Mouse (Mus musculus): Measurements from ENCODE around the gene Arl16.
A peak's percentile ranks its signal among the peaks of the same experiment; 100 is the strongest.

Gene Arl16

DNA sequence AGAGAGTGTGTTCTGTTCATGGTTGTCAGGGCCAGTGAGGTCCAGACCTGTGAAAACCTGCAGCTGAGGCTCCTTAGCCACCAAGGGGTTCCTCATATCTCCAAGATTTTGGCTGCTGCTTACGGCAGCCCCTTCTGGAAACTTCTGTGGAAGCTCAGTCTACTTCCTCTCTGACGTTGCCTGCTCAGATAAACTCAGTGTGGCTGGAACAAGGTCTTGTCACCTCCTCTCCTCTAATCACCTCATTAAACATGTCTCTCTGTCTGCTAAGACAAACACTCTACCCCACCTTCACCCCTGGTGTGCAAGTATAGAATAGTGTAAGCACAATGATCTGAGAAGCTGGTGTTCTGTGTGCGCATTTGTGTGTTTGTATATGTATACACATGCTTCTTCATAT is 21.9 kb downstream of the Arl16 start:
- DNase-seq (ENCODE audit: low spot score) = no peak

DNA sequence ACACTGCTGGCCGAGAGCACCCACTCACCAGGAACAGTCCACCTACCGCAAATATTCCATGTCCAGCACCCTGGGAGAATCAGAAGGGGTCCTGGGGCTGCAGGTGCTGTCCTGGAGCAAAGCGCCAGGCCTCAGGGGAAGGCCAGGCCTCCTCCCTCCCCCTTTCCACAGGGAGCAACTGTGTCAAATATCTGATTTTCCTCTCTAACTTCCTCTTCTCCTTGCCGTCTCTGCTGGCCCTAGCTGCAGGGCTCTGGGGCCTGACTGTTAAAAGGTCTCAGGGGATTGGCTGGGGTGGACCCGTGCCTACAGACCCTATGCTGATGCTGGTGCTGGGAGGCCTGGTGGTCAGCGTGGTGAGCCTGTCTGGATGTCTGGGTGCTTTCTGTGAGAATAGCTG is 23.3 kb downstream of the Arl16 start:
- DNase-seq (ENCODE audit: low spot score) = no peak

DNA sequence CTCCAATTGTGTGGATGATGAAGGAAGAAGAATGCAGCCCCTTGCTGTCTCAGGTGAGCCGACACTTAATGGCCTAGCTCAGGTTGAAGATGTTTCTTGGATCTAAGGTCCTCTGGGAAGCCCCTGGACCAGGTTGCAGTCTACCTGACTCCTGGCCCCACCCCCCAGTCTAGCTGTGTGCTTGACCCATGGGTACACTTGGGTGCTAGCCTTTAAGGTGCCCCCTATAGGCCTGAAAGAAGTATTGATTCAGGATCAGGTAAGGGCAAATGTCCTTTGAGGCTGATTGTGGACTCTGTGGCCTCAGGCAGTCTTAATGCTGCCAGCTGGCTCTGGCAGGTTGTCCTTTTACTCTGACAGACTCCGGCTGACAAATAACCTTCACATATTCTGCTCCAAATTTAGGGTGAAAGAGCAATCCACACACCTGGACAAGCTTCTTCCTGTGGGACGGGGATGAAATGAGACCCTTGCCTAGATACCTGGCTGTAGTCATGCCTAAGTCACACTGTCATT is 24.6 kb downstream of the Arl16 start:
- DNase-seq (ENCODE audit: low spot score) = no peak

DNA sequence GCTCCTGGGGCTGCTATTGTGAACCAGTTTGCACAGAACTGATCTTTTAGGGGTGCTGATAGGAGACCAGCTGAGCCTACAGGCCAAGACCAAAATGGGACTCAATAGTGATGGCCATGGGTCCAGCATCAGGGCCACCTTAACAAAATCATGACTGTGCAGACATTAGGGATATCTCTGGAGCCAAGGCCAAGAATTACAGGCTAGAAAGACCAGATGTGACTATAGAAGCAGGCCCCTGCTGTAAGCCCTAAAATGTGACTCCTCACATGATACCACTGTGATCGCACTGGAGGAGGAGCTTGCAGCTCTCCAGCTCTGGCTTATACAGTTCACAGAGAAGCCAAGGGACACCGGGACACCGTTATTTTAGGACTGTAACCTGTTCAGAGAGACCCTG is 25.1 kb downstream of the Arl16 start, which contains the start of gene Tspan10:
Tspan10 (plus strand) TSS at position 301 of the 400 bp plus-strand sequence.
- DNase-seq (ENCODE audit: low spot score) = no peak

DNA sequence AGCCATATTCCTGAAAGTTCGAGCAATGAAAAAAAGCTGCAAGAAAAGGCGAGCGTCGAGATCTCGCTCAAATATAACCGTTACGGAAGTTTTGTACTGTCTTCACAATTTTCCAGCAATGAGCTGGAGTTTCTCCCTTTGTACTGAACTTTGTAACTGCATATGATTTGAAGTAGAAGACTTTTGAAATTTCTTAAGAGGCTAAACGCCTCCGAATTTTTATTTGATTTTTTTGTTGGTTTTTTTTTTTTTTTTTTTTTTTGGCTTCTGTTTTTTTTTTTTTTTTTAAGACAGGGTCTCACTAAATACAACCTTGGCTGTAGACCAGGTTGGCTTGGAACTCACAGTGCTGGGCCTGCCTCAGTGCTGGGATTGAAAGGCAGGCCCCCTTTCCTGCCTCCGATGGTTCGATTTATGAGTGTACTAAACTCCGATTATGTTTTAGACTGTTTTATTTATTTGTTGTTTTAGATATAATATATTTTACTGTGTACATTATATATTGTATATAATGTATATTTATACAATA is 29.5 kb downstream of the Arl16 start:
- DNase-seq (ENCODE audit: low spot score) = no peak

DNA sequence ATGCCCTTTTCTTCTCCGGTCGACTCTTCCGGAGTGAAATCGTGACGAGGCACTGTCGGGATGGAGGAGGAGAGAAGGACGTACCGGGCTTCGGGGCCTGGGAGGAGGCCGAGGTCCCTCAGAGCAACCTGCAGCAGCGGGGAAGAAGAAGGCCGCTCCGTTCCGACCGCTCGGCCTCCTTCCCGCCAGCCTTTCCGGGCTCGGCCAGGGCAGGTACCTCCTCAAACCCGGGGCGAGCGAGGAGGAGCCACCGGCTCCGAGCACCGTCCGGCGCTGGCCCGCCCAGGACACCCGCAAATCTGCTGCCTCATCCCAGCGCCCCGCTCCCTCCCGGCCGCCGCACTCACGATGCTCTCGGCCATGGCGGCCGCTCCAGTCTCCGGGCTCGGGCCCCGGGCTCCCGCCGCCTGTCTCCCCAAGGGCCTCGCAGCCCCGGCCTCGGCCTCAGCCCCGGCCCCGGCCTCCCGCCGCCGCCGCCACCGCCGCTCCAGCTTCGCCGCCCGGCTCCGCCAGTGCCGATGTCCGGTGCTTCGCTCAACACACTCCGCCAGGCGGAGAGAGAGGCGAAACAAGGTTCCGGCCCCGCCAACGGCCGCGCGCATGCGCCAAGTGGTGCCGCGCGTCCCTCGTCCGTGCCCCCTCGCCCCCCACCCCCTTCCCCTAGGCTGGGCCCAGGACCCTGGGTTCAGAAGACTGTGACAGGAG is 30.1 kb downstream of the Arl16 start, which contains the start of gene Nploc4:
Nploc4 (minus strand) TSS at position 557 of the 705 bp plus-strand sequence.
- DNase-seq (ENCODE audit: low spot score) = peak; percentile 82

DNA sequence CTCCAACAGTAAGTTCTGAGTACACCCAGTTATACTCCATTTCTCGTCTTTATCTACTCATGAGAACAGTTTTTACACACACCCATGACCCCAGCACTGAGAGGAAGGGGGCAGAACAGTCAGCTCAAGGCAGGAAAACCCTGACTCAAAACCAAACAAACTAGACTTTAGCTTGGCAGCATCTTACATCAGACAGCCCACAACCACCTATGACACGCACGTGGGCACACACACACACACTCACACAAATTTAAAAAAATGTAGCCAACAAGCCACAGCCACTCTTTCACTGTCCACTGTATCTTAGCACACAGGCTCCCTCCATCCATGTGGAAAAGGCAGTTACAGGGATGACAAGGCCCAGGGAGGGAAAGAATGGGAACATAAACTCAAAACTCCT is 40.7 kb downstream of the Arl16 start:
- no peak for DNase-seq (ENCODE audit: low spot score)

DNA sequence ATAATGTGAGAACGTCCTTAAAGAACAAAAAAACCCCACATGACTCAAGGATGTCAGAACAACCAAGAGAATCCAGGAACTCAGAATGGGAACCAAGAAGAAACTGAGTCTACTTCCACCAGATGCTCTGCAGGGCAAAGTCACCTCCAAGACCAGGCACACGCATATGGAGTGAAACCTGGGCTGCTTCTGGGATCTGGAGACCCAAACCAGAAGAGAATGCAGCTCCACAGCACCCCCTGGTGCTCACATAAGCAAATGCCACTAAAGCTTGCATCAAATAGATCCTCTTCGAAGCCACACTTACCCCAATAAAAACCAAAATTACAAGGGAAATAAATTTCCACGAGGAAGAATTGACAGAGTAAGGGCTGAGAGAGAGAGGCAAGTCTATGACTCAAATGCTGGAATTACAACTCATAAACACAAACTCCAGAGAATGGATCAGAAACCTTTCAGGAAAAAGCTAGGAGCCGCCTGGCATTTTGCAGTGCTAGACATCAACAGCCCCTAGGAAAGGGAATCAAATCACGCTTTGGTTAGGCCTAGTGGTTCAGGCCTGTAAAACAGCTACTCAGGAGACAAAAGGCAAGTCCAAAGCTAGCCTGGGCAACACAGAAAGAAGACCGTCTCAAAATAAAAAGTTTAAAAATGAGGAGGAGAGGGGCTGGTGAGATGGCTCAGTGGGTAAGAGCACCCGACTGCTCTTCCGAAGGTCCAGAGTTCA is 43.7 kb downstream of the Arl16 start:
- DNase-seq (ENCODE audit: low spot score) = peak; percentile 46

DNA sequence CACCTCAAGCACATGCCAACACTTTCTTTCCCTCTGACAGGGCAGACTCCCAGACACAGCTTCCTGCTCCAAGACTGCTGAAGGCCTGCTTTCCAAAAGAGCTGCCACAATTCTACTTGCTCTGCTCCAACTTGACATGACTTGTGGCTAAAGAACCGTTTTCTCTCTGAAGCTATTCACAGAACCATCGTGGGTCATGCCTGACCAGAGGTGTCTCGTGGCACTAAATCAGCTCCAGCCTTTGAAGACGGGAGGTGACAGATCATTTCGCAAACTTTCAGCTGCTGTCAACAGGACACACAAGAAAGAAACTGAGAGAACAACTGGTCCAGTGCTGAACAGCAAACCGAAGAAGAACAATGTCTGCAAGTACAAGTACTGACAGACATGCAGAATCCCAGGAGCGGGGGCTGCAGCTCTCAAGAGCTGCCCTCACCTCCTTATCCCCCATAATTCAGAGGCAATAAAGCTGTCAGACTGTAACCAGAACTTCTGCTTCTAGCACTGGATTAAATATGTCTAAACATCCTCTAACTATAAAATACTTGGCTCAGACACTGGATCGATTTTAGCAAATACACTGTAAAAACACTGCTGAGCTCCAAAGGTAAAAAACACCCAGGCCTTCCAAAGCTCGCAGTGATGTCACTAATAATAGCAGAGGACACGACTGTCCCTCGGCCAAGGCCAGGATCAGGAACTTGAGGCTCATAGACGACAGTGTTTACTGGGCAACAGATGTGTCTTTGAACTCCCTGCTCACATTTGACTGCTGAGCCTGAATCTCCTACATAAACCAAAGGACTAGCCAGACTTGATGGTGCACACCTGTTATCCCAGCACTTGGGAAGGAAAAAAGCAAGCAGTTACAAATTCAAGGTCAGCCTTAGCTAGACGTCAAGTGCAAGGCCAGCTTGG is 44.5 kb downstream of the Arl16 start:
- DNase-seq (ENCODE audit: low spot score) = no peak

DNA sequence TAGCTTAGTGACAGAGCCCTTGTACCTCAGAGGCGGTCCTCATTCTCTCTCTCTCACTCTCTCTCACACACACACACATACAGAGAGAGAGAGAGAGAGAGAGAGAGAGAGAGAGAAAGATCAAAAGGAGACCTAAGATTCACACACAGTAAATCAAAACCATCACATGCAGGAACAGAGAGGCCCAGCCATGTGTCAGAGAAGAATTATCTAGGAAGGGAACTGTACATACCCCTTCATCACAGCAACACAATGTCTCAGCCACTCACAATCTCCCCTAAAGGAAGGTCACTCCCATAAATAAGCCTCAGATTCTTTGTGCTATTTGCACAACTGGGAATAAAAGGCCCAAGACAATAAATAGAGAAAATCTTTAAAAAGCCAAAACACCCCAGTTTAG is 48.8 kb downstream of the Arl16 start:
- no peak for DNase-seq (ENCODE audit: low spot score)

DNA sequence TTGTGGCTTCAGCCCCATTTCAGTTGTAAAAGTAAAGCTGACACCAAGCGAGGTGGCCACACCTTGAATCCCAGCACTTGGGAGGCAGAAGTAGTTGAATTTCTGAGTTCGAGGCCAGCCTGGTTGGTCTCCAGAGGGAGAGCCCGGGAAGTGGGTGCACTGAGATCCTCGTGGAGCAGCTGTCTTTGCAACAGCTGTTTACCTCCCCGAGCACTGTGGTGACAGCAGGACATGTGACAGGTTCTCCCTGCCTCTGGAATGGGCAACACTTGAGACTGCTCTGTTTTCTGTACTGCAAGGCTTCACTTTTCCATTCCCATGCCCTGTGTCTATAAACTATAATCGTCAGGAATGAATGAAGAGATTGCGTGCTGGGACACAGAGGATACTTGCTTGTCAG is 49.6 kb downstream of the Arl16 start:
- no peak for DNase-seq (ENCODE audit: low spot score)

Measured in T-cell, adult 2 months (primary cell).